Mouse (Mus musculus) myocyte (in vitro differentiated cells): ENCODE data around the gene Lman2. TPM values are rescaled to one million over a fixed set of nuclear protein-coding genes. Genes with fewer than 3 reads are reported as not detected.

ENCODE experiments used
- H3K27me3 ChIP-seq: one replicate; pipeline ENCODE4 v1.6.1; 2011; ENCODE audit not compliant: control insufficient read depth, insufficient read depth, insufficient read length
- H3K36me3 ChIP-seq: one replicate; pipeline ENCODE4 v1.6.1; 2011; ENCODE audit not compliant: control insufficient read depth, insufficient read depth
- H3K4me2 ChIP-seq: one replicate; pipeline ENCODE4 v1.6.1; 2011; ENCODE audit warnings: low read depth, control low read depth
- H3K4me3 ChIP-seq: one replicate; pipeline ENCODE4 v1.5.1; 2011; ENCODE audit warnings: mild to moderate bottlenecking, control low read depth, moderate library complexity
- H3K79me2 ChIP-seq: one replicate; pipeline ENCODE4 v1.6.1; 2011; ENCODE audit not compliant: control insufficient read depth, insufficient read depth
- H3ac ChIP-seq: one replicate; pipeline ENCODE4 v1.6.1; 2011; ENCODE audit not compliant: control insufficient read depth, insufficient read length
- CEBPB ChIP-seq: IDR thresholded peaks from 2 replicates; pipeline ENCODE4 v1.6.1; 2011; ENCODE audit warnings: mild to moderate bottlenecking, moderate library complexity; ENCODE audit not compliant: poor library complexity, insufficient read depth, severe bottlenecking
- E2F4 ChIP-seq: IDR thresholded peaks from one replicate; pipeline ENCODE4 v1.6.1; 2011; ENCODE audit warnings: mild to moderate bottlenecking, control low read depth, moderate library complexity; ENCODE audit not compliant: insufficient read depth
- MAX ChIP-seq: IDR thresholded peaks from one replicate; pipeline ENCODE4 v1.6.1; 2011; ENCODE audit warnings: low read depth, mild to moderate bottlenecking, control low read depth
- MYOD1 ChIP-seq, 3 experiments: IDR thresholded peaks; one replicate each; pipeline ENCODE4 v1.6.1; 2011; ENCODE audit warnings: control low read depth in 2 of 3, low read depth in 2 of 3, mild to moderate bottlenecking in 2 of 3, moderate library complexity in 1 of 3; ENCODE audit not compliant: insufficient read length in 2 of 3, control insufficient read depth in 1 of 3
- MYOG ChIP-seq, 3 experiments: IDR thresholded peaks; one replicate each; pipeline ENCODE4 v1.6.1; 2011; ENCODE audit warnings: control low read depth in 2 of 3, low read depth in 2 of 3, mild to moderate bottlenecking in 2 of 3; ENCODE audit not compliant: insufficient read length in 2 of 3, control insufficient read depth in 1 of 3, insufficient read depth in 1 of 3
- POLR2A ChIP-seq: IDR thresholded peaks from one replicate; pipeline ENCODE4 v1.6.1; 2011; ENCODE audit warnings: low read depth, mild to moderate bottlenecking, control low read depth, moderate library complexity; ENCODE audit not compliant: insufficient read length
- POLR2AphosphoS2 ChIP-seq: IDR thresholded peaks from one replicate; pipeline ENCODE4 v1.6.1; 2011; ENCODE audit warnings: low read depth, control low read depth; ENCODE audit not compliant: insufficient read length
- REST ChIP-seq: IDR thresholded peaks from one replicate; pipeline ENCODE4 v1.6.1; 2011; ENCODE audit warnings: mild to moderate bottlenecking, control low read depth, moderate library complexity; ENCODE audit not compliant: insufficient read depth, insufficient read length
- SRF ChIP-seq: IDR thresholded peaks from one replicate; pipeline ENCODE4 v1.6.1; 2011; ENCODE audit warnings: low read depth; ENCODE audit not compliant: control insufficient read depth, insufficient read length
- TCF12 ChIP-seq: IDR thresholded peaks from one replicate; pipeline ENCODE4 v1.6.1; 2011; ENCODE audit warnings: mild to moderate bottlenecking, control low read depth; ENCODE audit not compliant: poor library complexity, insufficient read depth, severe bottlenecking
- TCF3 ChIP-seq: IDR thresholded peaks from one replicate; pipeline ENCODE4 v1.6.1; 2011; ENCODE audit warnings: low read depth, control low read depth; ENCODE audit not compliant: insufficient read length
- USF1 ChIP-seq: IDR thresholded peaks from one replicate; pipeline ENCODE4 v1.6.1; 2011; ENCODE audit warnings: low read depth, mild to moderate bottlenecking, control low read depth, moderate library complexity
- polyA plus RNA-seq: library from polyadenylated mRNA; unstranded; fragments of >200 nt; fragmentation: generic; extraction: Trizol; gene quantifications from one replicate; pipeline ENCODE4 v1.2.1, GENCODE M21; 2012; ENCODE audit warnings: missing spikeins

Lman2 gene
- polyA plus RNA-seq, 1 experiment: 84.7 TPM

DNA sequence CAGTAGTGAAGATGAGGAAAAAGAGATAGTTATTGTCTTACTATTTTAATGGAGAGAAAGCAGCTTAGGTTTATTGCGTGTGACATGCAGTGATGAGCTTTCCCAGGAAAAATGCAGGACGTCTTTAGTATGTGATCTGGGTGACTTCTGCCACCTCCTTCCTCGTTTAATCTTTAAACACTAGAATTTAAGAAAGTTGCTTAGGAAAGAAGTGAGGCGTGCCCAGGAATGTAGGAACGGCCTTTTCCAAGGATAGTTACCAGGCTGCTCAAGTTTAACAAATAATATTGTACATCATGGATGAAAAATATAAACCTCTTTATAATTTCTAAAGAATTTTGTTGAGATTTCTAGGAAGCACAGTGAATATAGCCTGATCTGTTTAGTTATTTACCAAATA is 61.7 kb downstream of the Lman2 start:
- no peak for TF ChIP-seq USF1
- TF ChIP-seq MYOG (IDR thresholded peaks at IDR 0.05; ENCODE audit: control insufficient read depth in 1 of 3, insufficient read depth in 1 of 3, insufficient read length in 2 of 3, low read depth in 2 of 3): no peak
- no peak for TF ChIP-seq SRF
- TF ChIP-seq POLR2A: no peak
- no peak for TF ChIP-seq CEBPB
- no peak for TF ChIP-seq MYOD1 (IDR thresholded peaks at IDR 0.05; ENCODE audit: control insufficient read depth in 1 of 3, insufficient read length in 2 of 3, low read depth in 2 of 3)
- TF ChIP-seq REST: no peak
- no peak for TF ChIP-seq MAX
- TF ChIP-seq E2F4: no peak
- no peak for TF ChIP-seq TCF12
- TF ChIP-seq TCF3: no peak
- no peak for TF ChIP-seq POLR2AphosphoS2
- no peak overlapping the region for H3K4me3 ChIP-seq
- peaks cover 46% of the 10 kb centered on the region for H3K36me3 ChIP-seq
- no peak overlapping the region for H3K4me2 ChIP-seq
- H3K27me3 ChIP-seq: no peaks in the 10 kb centered on the region
- H3K79me2 ChIP-seq: no peaks in the 10 kb centered on the region
- H3ac ChIP-seq: no peak overlapping the region

DNA sequence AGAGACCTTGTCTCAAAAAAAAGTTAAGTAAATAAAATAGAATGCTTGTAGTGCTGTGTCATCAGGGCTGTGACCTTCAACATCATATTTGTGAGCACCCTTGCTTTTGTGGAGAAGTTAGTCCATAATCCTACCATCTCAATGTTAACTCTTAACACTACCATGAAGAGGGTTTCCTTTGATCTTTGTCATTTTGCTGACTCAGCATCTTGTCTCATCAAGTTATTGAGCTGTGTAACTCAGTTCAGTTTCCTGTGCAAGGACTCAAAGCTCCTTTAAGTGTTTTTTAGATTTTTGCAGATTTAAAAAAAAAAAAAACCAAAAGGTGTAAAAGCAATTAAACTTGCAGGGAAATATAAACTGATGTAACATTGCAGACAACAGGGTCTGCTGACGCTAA is 65.8 kb downstream of the Lman2 start:
- Histone ChIP-seq H3K4me2 (no peak overlapping the region), H3ac (no peak overlapping the region), H3K4me3 (no peak overlapping the region), H3K36me3 (peaks cover 32% of the 10 kb centered on the region), H3K79me2 (no peaks in the 10 kb centered on the region), H3K27me3 (no peaks in the 10 kb centered on the region)
- TF ChIP-seq MAX (no peak), CEBPB (no peak), SRF (no peak), REST (no peak), TCF3 (no peak), MYOD1 (IDR thresholded peaks at IDR 0.05; ENCODE audit: control insufficient read depth in 1 of 3, insufficient read length in 2 of 3, low read depth in 2 of 3) (no peak), USF1 (no peak), POLR2AphosphoS2 (no peak), E2F4 (no peak), POLR2A (no peak), TCF12 (no peak), MYOG (IDR thresholded peaks at IDR 0.05; ENCODE audit: control insufficient read depth in 1 of 3, insufficient read depth in 1 of 3, insufficient read length in 2 of 3, low read depth in 2 of 3) (no peak)

Other genes with a start within 250 kb of the Lman2 start
- gene Gm17617, start 229.2 kb downstream of the Lman2 start, polyA plus RNA-seq: not detected
- gene Fgfr4, start 210.1 kb downstream of the Lman2 start, polyA plus RNA-seq: 6.6 TPM
- 10.2 TPM for gene Nsd1, start 153.0 kb downstream of the Lman2 start, polyA plus RNA-seq
- 365 TPM for gene Prelid1, start 42.3 kb downstream of the Lman2 start, polyA plus RNA-seq
- gene Rab24, start 40.8 kb downstream of the Lman2 start, polyA plus RNA-seq: 59.8 TPM
- gene Mxd3, start 33.0 kb downstream of the Lman2 start, polyA plus RNA-seq: 17.0 TPM
- 2.3 TPM for gene Rgs14, start 6.9 kb upstream of the Lman2 start, polyA plus RNA-seq
- 0.04 TPM for gene Slc34a1, start 35.4 kb upstream of the Lman2 start, polyA plus RNA-seq
- not detected for gene Pfn3, start 52.4 kb upstream of the Lman2 start, polyA plus RNA-seq
- gene F12, start 64.0 kb upstream of the Lman2 start, polyA plus RNA-seq: not detected
- gene Grk6, start 82.3 kb upstream of the Lman2 start, polyA plus RNA-seq: 29.1 TPM
- gene Prr7, start 101.5 kb upstream of the Lman2 start, polyA plus RNA-seq: 5.1 TPM
- gene Dbn1, start 125.3 kb upstream of the Lman2 start, polyA plus RNA-seq: 165 TPM
- 553 TPM for gene Pdlim7, start 150.9 kb upstream of the Lman2 start, polyA plus RNA-seq
- gene Dok3, start 166.5 kb upstream of the Lman2 start, polyA plus RNA-seq: 1.00 TPM
- gene Ddx41, start 173.9 kb upstream of the Lman2 start, polyA plus RNA-seq: 33.3 TPM
- gene Fam193b, start 208.3 kb upstream of the Lman2 start, polyA plus RNA-seq: 13.5 TPM
- gene Tmed9, start 210.9 kb upstream of the Lman2 start, polyA plus RNA-seq: 200 TPM
- 23.1 TPM for gene B4galt7, start 237.1 kb upstream of the Lman2 start, polyA plus RNA-seq